Mouse (Mus musculus) right cerebral cortex, postnatal 10 days (tissue): ENCODE measurements at regions not wholly inside any gene's neighbourhood (a gene's known extent, or its start where the extent isn't known, plus 50 kb on each side); places are given as distances from the start of the nearest gene placed in this dataset.
"Not testable (repeated sequence)": the region's sequence is repeated elsewhere in the genome, so short reads cannot be mapped to it uniquely, and the experiment has no call there.

Experiments used
- DNase-seq, 2 experiments: peaks; one replicate each; pipeline ENCODE4 v3.0.0; 2021; ENCODE audit warnings: low spot score in 2 of 2

GRCm38 (mm10) chr4:49958275-49958674, 112.7 kb upstream of the Grin3a start:
- DNase-seq: no peak

- no peak for DNase-seq
Observed at GRCm38 (mm10) chr4:49956855-49957254, 111.3 kb upstream of the Grin3a start.

- no peak for DNase-seq
Observed at GRCm38 (mm10) chr4:49946306-49946705, 100.8 kb upstream of the Grin3a start.

- no peak for DNase-seq
Observed at GRCm38 (mm10) chr4:49937471-49937870, 91.9 kb upstream of the Grin3a start.

- DNase-seq: not testable (repeated sequence)
Observed at GRCm38 (mm10) chr4:49929636-49930035, 84.1 kb upstream of the Grin3a start.

- no peak for DNase-seq
Observed at GRCm38 (mm10) chr4:49927045-49927444, 81.5 kb upstream of the Grin3a start.

GRCm38 (mm10) chr4:49914221-49914620, 68.7 kb upstream of the Grin3a start:
- DNase-seq: peak in 1 of 2 experiments; percentile 27

GRCm38 (mm10) chr4:49913636-49914035, 68.1 kb upstream of the Grin3a start:
- DNase-seq: peak; percentile 85
